Mouse (Mus musculus): ENCODE results near the gene Kcnj9. TPM values are rescaled to one million over a fixed set of nuclear protein-coding genes. Genes with fewer than 3 reads are reported as not detected.
A peak's percentile ranks its signal among the peaks of the same experiment; 100 is the strongest.

The Kcnj9 gene
- polyA plus RNA-seq, 1 experiment from 2014 or later, result 0.07 TPM

DNA sequence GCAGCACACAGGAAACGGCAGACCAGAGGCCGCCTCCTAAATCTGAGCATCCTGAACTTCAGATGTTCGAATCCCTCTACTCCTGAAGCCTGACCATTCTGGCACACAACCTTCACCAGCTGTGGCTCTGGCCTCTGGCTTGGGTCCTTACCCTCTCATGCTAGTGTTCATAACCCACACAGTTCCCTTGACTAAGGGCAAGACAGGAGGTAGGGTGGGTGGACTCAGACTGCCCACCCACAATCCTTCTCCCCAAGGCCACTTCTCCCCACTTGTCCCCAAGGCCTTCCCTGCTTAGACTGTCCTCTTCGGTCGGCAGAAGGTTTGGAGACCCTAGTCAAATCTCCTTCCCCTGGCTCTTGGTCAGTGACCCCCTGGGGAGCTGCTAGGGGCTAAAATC, 20.4 kb upstream of the Kcnj9 start:
- no peak overlapping the region for H3K4me3 ChIP-seq (ENCODE audit: low read depth, low read length)
- no peak overlapping the region for H3K27ac ChIP-seq (replicated peaks)
- no peak for DNase-seq (ENCODE audit: low spot score)
- 67% methylated on average over 5 of the region's 5 CpGs for WGBS
- no peak for TF ChIP-seq CTCF (IDR thresholded peaks at IDR 0.05; ENCODE audit: low read depth)
- no peak for TF ChIP-seq EP300 (optimal IDR thresholded peaks at IDR 0.05)
- no peak overlapping the region for H3K9ac ChIP-seq (ENCODE audit: low read length)
- H3K27me3 ChIP-seq (ENCODE audit: control insufficient read depth, insufficient read depth, low read length), result no peaks in the 10 kb centered on the region
- H3K36me3 ChIP-seq (ENCODE audit: control insufficient read depth, insufficient read depth, low read length), result no peaks in the 10 kb centered on the region
- no peaks in the 10 kb centered on the region; the same call in 1 of the 2 replicates for H3K4me1 ChIP-seq (replicated peaks; ENCODE audit: control insufficient read depth, insufficient read depth)
- no peak for ATAC-seq (ENCODE audit: low FRiP score, low TSS enrichment)
- H3K4me2 ChIP-seq (replicated peaks; ENCODE audit: low read depth), result no peak overlapping the region
- H3K9me3 ChIP-seq (ENCODE audit: control insufficient read depth, low read length), result no peaks in the 10 kb centered on the region

DNA sequence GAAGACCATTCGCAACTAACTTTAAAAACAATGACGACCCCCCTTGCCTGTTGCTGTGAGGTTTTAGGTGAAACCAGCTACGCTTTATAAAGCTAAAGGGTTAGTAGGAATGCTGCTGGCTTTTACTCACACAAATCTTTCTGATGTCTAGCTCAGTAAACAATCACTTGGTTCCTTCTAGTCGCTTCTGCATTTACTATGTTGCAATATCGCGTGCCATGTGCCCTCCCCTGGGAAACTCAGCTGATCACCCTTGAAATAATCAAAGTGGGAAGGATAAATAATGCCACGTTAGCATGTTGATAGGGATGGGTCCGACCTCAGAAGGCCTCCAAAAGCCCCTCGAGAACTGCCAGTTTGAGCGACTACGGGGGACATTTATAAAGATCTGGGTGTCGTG, 18.3 kb upstream of the Kcnj9 start:
- ATAC-seq (ENCODE audit: low FRiP score, low TSS enrichment) (no peak), DNase-seq (ENCODE audit: low spot score) (no peak)
- no peak for TF ChIP-seq EP300 (optimal IDR thresholded peaks at IDR 0.05)
- TF ChIP-seq CTCF (IDR thresholded peaks at IDR 0.05; ENCODE audit: low read depth), result no peak
- no peak overlapping the region for H3K27ac ChIP-seq (replicated peaks)
- H3K36me3 ChIP-seq (ENCODE audit: control insufficient read depth, insufficient read depth, low read length), result no peaks in the 10 kb centered on the region
- H3K27me3 ChIP-seq (ENCODE audit: control insufficient read depth, insufficient read depth, low read length), result no peaks in the 10 kb centered on the region
- no peaks in the 10 kb centered on the region for H3K9me3 ChIP-seq (ENCODE audit: control insufficient read depth, low read length)
- H3K9ac ChIP-seq (ENCODE audit: low read length), result no peak overlapping the region
- no peak overlapping the region for H3K4me3 ChIP-seq (ENCODE audit: low read depth, low read length)
- H3K4me1 ChIP-seq (replicated peaks; ENCODE audit: control insufficient read depth, insufficient read depth), result no peaks in the 10 kb centered on the region; the same call in 1 of the 2 replicates
- 81% methylated on average over 12 of the region's 12 CpGs for WGBS
- no peak overlapping the region for H3K4me2 ChIP-seq (replicated peaks; ENCODE audit: low read depth)

DNA sequence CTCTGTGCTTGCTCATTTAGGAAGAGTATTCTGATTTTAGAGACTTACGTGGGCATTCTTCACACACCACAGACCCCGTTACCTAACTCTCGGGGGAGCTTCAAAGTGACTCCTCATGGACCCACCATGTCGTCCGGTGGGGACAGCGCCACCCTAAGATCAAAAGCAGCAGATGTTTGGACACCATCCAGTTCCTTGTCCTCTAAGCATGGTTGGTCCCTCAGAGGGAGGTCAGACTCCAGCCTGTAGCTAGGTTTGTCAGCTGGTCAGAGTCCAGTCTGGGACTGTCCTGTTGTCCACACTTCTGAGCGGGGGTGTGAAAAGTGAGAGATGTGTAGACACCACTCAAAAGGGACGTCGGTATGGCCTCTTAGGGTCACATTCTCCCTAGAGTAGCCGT, 17.6 kb upstream of the Kcnj9 start:
- Histone ChIP-seq H3K9me3 (ENCODE audit: control insufficient read depth, low read length) (no peaks in the 10 kb centered on the region), H3K36me3 (ENCODE audit: control insufficient read depth, insufficient read depth, low read length) (no peaks in the 10 kb centered on the region), H3K4me2 (replicated peaks; ENCODE audit: low read depth) (no peak overlapping the region), H3K27me3 (ENCODE audit: control insufficient read depth, insufficient read depth, low read length) (no peaks in the 10 kb centered on the region), H3K4me3 (ENCODE audit: low read depth, low read length) (no peak overlapping the region), H3K4me1 (replicated peaks; ENCODE audit: control insufficient read depth, insufficient read depth) (no peaks in the 10 kb centered on the region; the same call in 1 of the 2 replicates), H3K27ac (replicated peaks) (no peak overlapping the region), H3K9ac (ENCODE audit: low read length) (no peak overlapping the region)
- no peak for TF ChIP-seq EP300 (optimal IDR thresholded peaks at IDR 0.05)
- TF ChIP-seq CTCF (IDR thresholded peaks at IDR 0.05; ENCODE audit: low read depth), result no peak
- DNase-seq (ENCODE audit: low spot score) (no peak), ATAC-seq (ENCODE audit: low FRiP score, low TSS enrichment) (no peak)
- WGBS, result 85% methylated on average over 10 of the region's 10 CpGs

DNA sequence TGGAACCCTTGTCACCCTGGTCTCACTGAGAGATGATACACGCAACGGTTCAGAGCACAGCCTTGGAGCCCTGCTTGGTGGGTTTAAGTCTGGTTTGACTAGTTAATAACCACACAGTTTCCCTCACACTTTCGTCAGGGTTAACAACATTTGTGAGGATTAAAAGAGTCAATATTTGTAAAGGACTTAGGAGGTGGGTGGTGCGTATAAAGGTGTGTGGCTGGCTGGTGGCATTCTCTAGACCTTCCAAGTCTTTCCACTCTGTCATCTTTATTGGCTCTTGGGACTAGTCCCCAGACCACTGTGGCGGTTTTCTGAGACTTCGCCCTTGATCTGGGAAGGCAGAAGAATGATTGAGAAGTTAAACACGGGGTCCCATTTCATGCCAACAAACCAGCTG, 15.7 kb upstream of the Kcnj9 start:
- ATAC-seq (ENCODE audit: low FRiP score, low TSS enrichment) (peak; percentile 68), DNase-seq (ENCODE audit: low spot score) (peak; percentile 27)
- Histone ChIP-seq H3K4me2 (replicated peaks; ENCODE audit: low read depth) (no peak overlapping the region), H3K36me3 (ENCODE audit: control insufficient read depth, insufficient read depth, low read length) (no peaks in the 10 kb centered on the region), H3K9ac (ENCODE audit: low read length) (no peak overlapping the region), H3K9me3 (ENCODE audit: control insufficient read depth, low read length) (no peaks in the 10 kb centered on the region), H3K4me1 (replicated peaks; ENCODE audit: control insufficient read depth, insufficient read depth) (no peaks in the 10 kb centered on the region; the same call in 1 of the 2 replicates), H3K27ac (replicated peaks) (no peak overlapping the region), H3K27me3 (ENCODE audit: control insufficient read depth, insufficient read depth, low read length) (no peaks in the 10 kb centered on the region), H3K4me3 (ENCODE audit: low read depth, low read length) (no peak overlapping the region)
- TF ChIP-seq CTCF (IDR thresholded peaks at IDR 0.05; ENCODE audit: low read depth) (no peak), EP300 (optimal IDR thresholded peaks at IDR 0.05) (no peak)
- WGBS, result 41% methylated on average over 7 of the region's 7 CpGs

DNA sequence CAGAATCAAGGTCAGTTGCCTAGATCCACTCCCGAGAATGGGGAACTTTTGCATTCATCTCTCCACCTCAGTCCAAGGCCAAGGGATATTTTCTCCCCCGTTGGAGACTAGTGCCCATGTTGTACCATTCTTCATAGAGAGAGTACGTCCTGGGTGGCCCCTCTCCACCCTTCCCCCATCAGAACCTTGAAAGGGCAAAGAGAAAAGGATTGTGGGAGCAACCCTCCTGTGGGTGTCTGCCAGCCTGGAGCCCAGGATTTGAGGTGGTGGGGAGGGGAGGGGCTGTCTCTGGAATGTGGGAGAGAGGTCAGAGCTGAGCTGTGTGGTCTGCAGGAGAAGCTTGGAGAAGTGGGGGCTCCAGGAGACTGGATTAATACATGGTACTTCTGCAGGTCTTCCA, 14.8 kb upstream of the Kcnj9 start:
- Histone ChIP-seq H3K36me3 (ENCODE audit: control insufficient read depth, insufficient read depth, low read length) (no peaks in the 10 kb centered on the region), H3K4me1 (replicated peaks; ENCODE audit: control insufficient read depth, insufficient read depth) (no peaks in the 10 kb centered on the region), H3K27ac (replicated peaks) (no peak overlapping the region), H3K9me3 (ENCODE audit: control insufficient read depth, low read length) (no peaks in the 10 kb centered on the region), H3K9ac (ENCODE audit: low read length) (no peak overlapping the region), H3K4me3 (ENCODE audit: low read depth, low read length) (no peak overlapping the region), H3K4me2 (replicated peaks; ENCODE audit: low read depth) (no peak overlapping the region), H3K27me3 (ENCODE audit: control insufficient read depth, insufficient read depth, low read length) (no peaks in the 10 kb centered on the region; the same call in 1 of the 2 replicates)
- 46% methylated on average over 3 of the region's 3 CpGs for WGBS
- ATAC-seq (ENCODE audit: low FRiP score, low TSS enrichment) (no peak), DNase-seq (ENCODE audit: low spot score) (no peak)
- TF ChIP-seq CTCF (IDR thresholded peaks at IDR 0.05; ENCODE audit: low read depth), result no peak
- TF ChIP-seq EP300 (optimal IDR thresholded peaks at IDR 0.05), result no peak

DNA sequence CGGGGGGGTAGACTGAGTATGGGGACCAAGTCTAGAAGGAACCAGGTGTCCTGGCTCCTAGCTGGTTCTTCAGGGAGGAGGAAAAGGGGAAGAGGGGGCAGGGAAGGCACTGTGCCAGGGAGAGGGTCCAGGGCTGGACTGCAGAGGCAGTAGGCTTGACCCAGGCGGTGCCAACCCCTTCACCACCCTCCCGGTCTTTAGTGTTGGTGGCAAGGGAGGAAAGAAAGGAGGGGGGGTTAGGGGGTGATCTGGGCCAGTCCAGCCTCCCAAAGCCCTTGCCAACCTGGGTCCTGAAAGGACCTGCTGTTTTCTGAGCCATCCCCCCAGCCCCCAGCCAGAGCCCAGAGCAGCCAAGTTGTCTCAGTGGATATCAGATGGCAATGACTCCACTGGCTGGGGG, 13.6 kb upstream of the Kcnj9 start:
- Histone ChIP-seq H3K27me3 (ENCODE audit: control insufficient read depth, insufficient read depth, low read length) (no peaks in the 10 kb centered on the region; the same call in 1 of the 2 replicates), H3K9me3 (ENCODE audit: control insufficient read depth, low read length) (no peaks in the 10 kb centered on the region), H3K4me2 (replicated peaks; ENCODE audit: low read depth) (no peak overlapping the region), H3K27ac (replicated peaks) (no peak overlapping the region), H3K4me3 (ENCODE audit: low read depth, low read length) (no peak overlapping the region), H3K4me1 (replicated peaks; ENCODE audit: control insufficient read depth, insufficient read depth) (no peaks in the 10 kb centered on the region), H3K9ac (ENCODE audit: low read length) (no peak overlapping the region), H3K36me3 (ENCODE audit: control insufficient read depth, insufficient read depth, low read length) (no peaks in the 10 kb centered on the region)
- 76% methylated on average over 3 of the region's 3 CpGs for WGBS
- ATAC-seq (ENCODE audit: low FRiP score, low TSS enrichment), result no peak
- TF ChIP-seq CTCF (IDR thresholded peaks at IDR 0.05; ENCODE audit: low read depth), result no peak
- TF ChIP-seq EP300 (optimal IDR thresholded peaks at IDR 0.05), result no peak
- no peak for DNase-seq (ENCODE audit: low spot score)
